Mouse (Mus musculus) lung, postnatal 0 days (tissue): ENCODE data around the gene Gm7075. TPM values are rescaled to one million over a fixed set of nuclear protein-coding genes. Genes with fewer than 3 reads are reported as not detected.

Experiments used
- ATAC-seq: fragments of 200-750 bp; cut with Nextera tagmentation; 2 replicates; pipeline ENCODE4 v1.8.0; 2017; ENCODE audit warnings: moderate library complexity
- DNase-seq: peaks from one replicate; pipeline ENCODE4 v3.0.0-alpha.2; 2016; ENCODE audit warnings: low spot score
- H3K27ac ChIP-seq: fragments of 300-500 bp; sonication (generic); 2 replicates; pipeline ENCODE4 v1.5.1; 2014; ENCODE audit warnings: antibody characterized with exemption, mild to moderate bottlenecking, low read length, mixed read lengths
- H3K27me3 ChIP-seq: fragments of 300-500 bp; sonication (generic); replicated peaks from 2 replicates; pipeline ENCODE4 v1.6.1; 2014; ENCODE audit warnings: low read length, mixed read lengths; ENCODE audit not compliant: insufficient read depth
- H3K36me3 ChIP-seq: fragments of 300-500 bp; sonication (generic); 2 replicates; pipeline ENCODE4 v1.6.1; 2014; ENCODE audit warnings: low read length, mixed read lengths; ENCODE audit not compliant: insufficient read depth
- H3K4me1 ChIP-seq: fragments of 300-500 bp; sonication (generic); 2 replicates; pipeline ENCODE4 v1.6.1; 2014; ENCODE audit warnings: antibody characterized with exemption, low read depth, low read length, mixed read lengths; ENCODE audit not compliant: insufficient read depth
- H3K4me2 ChIP-seq: fragments of 300-500 bp; sonication (generic); replicated peaks from 2 replicates; pipeline ENCODE4 v1.6.1; 2014; ENCODE audit warnings: low read depth, mild to moderate bottlenecking, low read length, moderate library complexity, mixed read lengths
- H3K4me3 ChIP-seq: fragments of 300-500 bp; sonication (generic); 2 replicates; pipeline ENCODE4 v1.5.1; 2014; ENCODE audit warnings: low read depth, low read length
- H3K9ac ChIP-seq: fragments of 300-500 bp; sonication (generic); replicated peaks from 2 replicates; pipeline ENCODE4 v1.6.1; 2014; ENCODE audit warnings: low read depth, mild to moderate bottlenecking
- H3K9me3 ChIP-seq: fragments of 300-500 bp; sonication (generic); 2 replicates; pipeline ENCODE4 v1.6.1; 2016; ENCODE audit warnings: low read length, mixed read lengths
- CTCF ChIP-seq: IDR thresholded peaks from 2 replicates; pipeline ENCODE4 v1.5.1; 2016; ENCODE audit warnings: antibody characterized with exemption, mild to moderate bottlenecking
- EP300 ChIP-seq: IDR thresholded peaks from 2 replicates; pipeline ENCODE4 v1.6.1; 2016; ENCODE audit warnings: antibody characterized with exemption, mild to moderate bottlenecking, control low read depth
- WGBS: fragments of 180-500 bp; shearing (Covaris S2); extraction: QIAGEN DNeasy Blood & Tissue Kit; methylation state at CpG from one replicate; pipeline ENCODE4 v1.1.7; 2014; 5-methylcytosine and 5-hydroxymethylcytosine counted together
- polyA plus RNA-seq: library from polyadenylated mRNA; unstranded; fragments of >200 nt; fragmentation: Nextera tagmentation; extraction: Ambion mirVana; gene quantifications from 2 replicates; pipeline ENCODE4 v1.2.1, GENCODE M21; 2015

Gm7075 gene
- polyA plus RNA-seq, 1 experiment from 2014 or later = not detected

- TF ChIP-seq EP300 (no peak), CTCF (no peak)
- Histone ChIP-seq H3K4me2 (no peak overlapping the region), H3K9me3 (no peaks in the 10 kb centered on the region), H3K36me3 (no peaks in the 10 kb centered on the region), H3K4me1 (no peaks in the 10 kb centered on the region), H3K4me3 (no peak overlapping the region), H3K27ac (no peak overlapping the region), H3K27me3 (no peaks in the 10 kb centered on the region), H3K9ac (no peak overlapping the region)
- ATAC-seq = no peak
- WGBS = 47% methylated on average over 7 of the region's 7 CpGs
- DNase-seq = no peak
Measured at GRCm38 (mm10) chr10:63439694-63440228, 18.2 kb upstream of the Gm7075 start.

- no peaks in the 10 kb centered on the region for H3K27me3 ChIP-seq
- no peak overlapping the region for H3K9ac ChIP-seq
- no peaks in the 10 kb centered on the region for H3K9me3 ChIP-seq
- no peak overlapping the region for H3K4me3 ChIP-seq
- no peaks in the 10 kb centered on the region for H3K36me3 ChIP-seq
- H3K4me1 ChIP-seq = no peaks in the 10 kb centered on the region
- DNase-seq (no peak), ATAC-seq (no peak)
- H3K4me2 ChIP-seq = no peak overlapping the region
- TF ChIP-seq EP300 (no peak), CTCF (0 out of 2 replicates have a peak, but pooled peaks have one; percentile 10)
- H3K27ac ChIP-seq = no peak overlapping the region
Measured at GRCm38 (mm10) chr10:63438736-63439262, 17.2 kb upstream of the Gm7075 start.

GRCm38 (mm10) chr10:63432887-63433286 lies 11.3 kb upstream of the Gm7075 start:
- DNase-seq (no peak), ATAC-seq (no peak)
- TF ChIP-seq EP300 (no peak), CTCF (no peak)
- no peak overlapping the region for H3K9ac ChIP-seq
- 46% methylated on average over 2 of the region's 2 CpGs for WGBS
- no peaks in the 10 kb centered on the region; the same call in 1 of the 2 replicates for H3K4me1 ChIP-seq
- no peak overlapping the region for H3K27ac ChIP-seq
- H3K4me2 ChIP-seq = no peak overlapping the region
- H3K9me3 ChIP-seq = no peaks in the 10 kb centered on the region
- no peaks in the 10 kb centered on the region for H3K36me3 ChIP-seq
- H3K4me3 ChIP-seq = no peak overlapping the region
- H3K27me3 ChIP-seq = no peaks in the 10 kb centered on the region

- no peak overlapping the region for H3K9ac ChIP-seq
- no peaks in the 10 kb centered on the region for H3K36me3 ChIP-seq
- H3K9me3 ChIP-seq = no peaks in the 10 kb centered on the region
- no peaks in the 10 kb centered on the region for H3K27me3 ChIP-seq
- DNase-seq (no peak), ATAC-seq (no peak)
- no peak overlapping the region for H3K27ac ChIP-seq
- TF ChIP-seq EP300 (no peak), CTCF (no peak)
- 87% methylated on average over 8 of the region's 8 CpGs for WGBS
- H3K4me1 ChIP-seq = no peaks in the 10 kb centered on the region; the same call in 1 of the 2 replicates
- H3K4me3 ChIP-seq = no peak overlapping the region
- H3K4me2 ChIP-seq = no peak overlapping the region
Measured at GRCm38 (mm10) chr10:63432099-63432498, 10.5 kb upstream of the Gm7075 start.

GRCm38 (mm10) chr10:63431221-63431736 lies 9.7 kb upstream of the Gm7075 start:
- Histone ChIP-seq H3K27me3 (no peaks in the 10 kb centered on the region), H3K27ac (no peak overlapping the region), H3K4me2 (no peak overlapping the region), H3K9me3 (no peaks in the 10 kb centered on the region), H3K9ac (no peak overlapping the region), H3K4me3 (no peak overlapping the region), H3K36me3 (no peaks in the 10 kb centered on the region), H3K4me1 (no peaks in the 10 kb centered on the region; the same call in 1 of the 2 replicates)
- no peak for TF ChIP-seq EP300
- TF ChIP-seq CTCF = peak; percentile 24
- 88% methylated on average over 7 of the region's 7 CpGs for WGBS
- ATAC-seq (no peak), DNase-seq (no peak)

DNA sequence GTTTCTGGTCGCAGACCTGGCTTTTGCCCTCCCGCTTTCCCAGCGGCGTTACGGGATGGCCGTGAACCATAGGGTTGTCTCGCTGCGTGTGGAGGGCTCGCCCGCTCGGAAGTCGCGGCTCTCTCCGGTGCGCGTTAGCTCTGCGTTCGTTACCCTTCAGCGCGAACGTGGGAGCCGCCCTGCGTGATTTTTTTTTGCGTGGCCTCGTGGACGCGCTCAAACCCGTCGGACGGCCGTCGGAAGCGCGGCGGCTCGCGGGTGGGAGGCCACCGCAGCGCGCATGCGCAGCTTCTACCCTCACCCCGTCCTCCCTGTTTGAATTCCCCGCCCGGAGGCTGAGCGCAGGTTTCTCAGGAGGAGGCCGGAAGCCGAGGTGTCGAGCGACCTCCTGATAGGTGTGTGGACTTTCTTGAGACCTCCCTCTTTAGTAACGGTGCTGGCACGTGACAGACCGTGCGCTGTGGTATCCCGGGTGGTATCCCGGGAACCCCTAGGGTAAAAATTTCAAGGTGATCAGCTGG lies 8.3 kb upstream of the Gm7075 start, which contains the start of gene Ctnna3:
TSS of gene Ctnna3 (plus strand) at position 314 of the 521 bp plus-strand sequence.
- under 1% methylated on average over 55 of the region's 55 CpGs for WGBS
- peak within 1 kb of the TSS; percentile 94 for H3K4me3 ChIP-seq
- H3K36me3 ChIP-seq = no peaks in the 10 kb centered on the region
- TF ChIP-seq EP300 (no peak), CTCF (no peak)
- H3K9ac ChIP-seq = peak within 1 kb of the TSS; percentile 56
- peak within 1 kb of the TSS; percentile 79 for H3K27ac ChIP-seq
- peak; percentile 95 for DNase-seq
- peak within 1 kb of the TSS; percentile 64 for H3K4me2 ChIP-seq
- H3K4me1 ChIP-seq = no peaks in the 10 kb centered on the region; the same call in 1 of the 2 replicates
- peak; percentile 92 for ATAC-seq
- H3K9me3 ChIP-seq = no peaks in the 10 kb centered on the region
- no peaks in the 10 kb centered on the region for H3K27me3 ChIP-seq
